Mouse (Mus musculus) lung, embryonic 16.5 days (tissue): ENCODE measurements at regions not wholly inside any gene's neighbourhood (a gene's known extent, or its start where the extent isn't known, plus 50 kb on each side); places are given as distances from the start of the nearest gene placed in this dataset.

Experiments
- ATAC-seq: fragments of 200-750 bp; cut with Nextera tagmentation; 2 replicates; pipeline ENCODE4 v1.8.0; 2017; ENCODE audit warnings: low read depth, mild to moderate bottlenecking, moderate library complexity
- H3K27ac ChIP-seq: fragments of 300-500 bp; sonication (generic); 2 replicates; pipeline ENCODE4 v1.5.1; 2014; ENCODE audit warnings: mild to moderate bottlenecking, control low read depth, low read length
- H3K27me3 ChIP-seq: fragments of 300-500 bp; sonication (generic); 2 replicates; pipeline ENCODE4 v1.6.1; 2014; ENCODE audit warnings: low read depth, low read length, mixed read lengths; ENCODE audit not compliant: control insufficient read depth, insufficient read depth
- H3K36me3 ChIP-seq: fragments of 300-500 bp; sonication (generic); 2 replicates; pipeline ENCODE4 v1.6.1; 2014; ENCODE audit warnings: low read length; ENCODE audit not compliant: control insufficient read depth, insufficient read depth
- H3K4me1 ChIP-seq: fragments of 300-500 bp; sonication (generic); replicated peaks from 2 replicates; pipeline ENCODE4 v1.6.1; 2014; ENCODE audit warnings: low read length, mixed read lengths; ENCODE audit not compliant: control insufficient read depth, insufficient read depth
- H3K4me2 ChIP-seq: fragments of 300-500 bp; sonication (generic); 2 replicates; pipeline ENCODE4 v1.6.1; 2014; ENCODE audit warnings: low read depth, low read length, control low read depth
- H3K4me3 ChIP-seq: fragments of 300-500 bp; sonication (generic); 2 replicates; pipeline ENCODE4 v1.5.1; 2014; ENCODE audit warnings: mild to moderate bottlenecking, low read length, control low read depth
- H3K9ac ChIP-seq: fragments of 300-500 bp; sonication (generic); 2 replicates; pipeline ENCODE4 v1.6.1; 2014; ENCODE audit warnings: low read length, control low read depth
- H3K9me3 ChIP-seq: fragments of 300-500 bp; sonication (generic); 2 replicates; pipeline ENCODE4 v1.6.1; 2016; ENCODE audit warnings: low read length; ENCODE audit not compliant: control insufficient read depth
- WGBS: fragments of 180-500 bp; shearing (Covaris S2); extraction: QIAGEN DNeasy Blood & Tissue Kit; methylation state at CpG from one replicate; pipeline ENCODE4 v1.1.7; 2014; 5-methylcytosine and 5-hydroxymethylcytosine counted together

DNA sequence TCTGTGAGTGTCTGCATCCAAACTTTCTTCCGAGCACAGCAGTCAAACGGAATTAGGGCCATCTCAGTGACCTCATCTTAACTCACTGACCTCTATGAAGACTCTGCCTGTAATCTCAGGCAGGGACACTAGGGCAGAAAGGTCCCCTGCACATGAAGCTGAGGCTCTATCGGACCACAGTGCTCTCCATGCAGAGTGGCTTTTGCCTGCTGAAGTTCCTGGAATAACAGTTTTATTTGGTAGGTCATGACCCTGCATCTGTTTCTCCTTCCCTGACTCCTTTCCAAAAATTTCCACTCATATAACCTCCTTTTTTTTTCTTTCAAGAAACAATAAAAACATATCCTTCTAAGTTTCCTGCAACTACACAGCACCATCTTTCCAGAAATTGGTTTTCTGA lies 136.9 kb upstream of the Klf3 start:
- no peaks in the 10 kb centered on the region for H3K27me3 ChIP-seq
- H3K9ac ChIP-seq: no peak overlapping the region
- no peaks in the 10 kb centered on the region for H3K9me3 ChIP-seq
- no peaks in the 10 kb centered on the region for H3K36me3 ChIP-seq
- no peak overlapping the region for H3K4me2 ChIP-seq
- WGBS: 54% methylated on average over 3 of the region's 3 CpGs
- ATAC-seq: no peak
- no peak overlapping the region for H3K4me3 ChIP-seq
- no peaks in the 10 kb centered on the region; the same call in 1 of the 2 replicates for H3K4me1 ChIP-seq
- no peak overlapping the region for H3K27ac ChIP-seq

DNA sequence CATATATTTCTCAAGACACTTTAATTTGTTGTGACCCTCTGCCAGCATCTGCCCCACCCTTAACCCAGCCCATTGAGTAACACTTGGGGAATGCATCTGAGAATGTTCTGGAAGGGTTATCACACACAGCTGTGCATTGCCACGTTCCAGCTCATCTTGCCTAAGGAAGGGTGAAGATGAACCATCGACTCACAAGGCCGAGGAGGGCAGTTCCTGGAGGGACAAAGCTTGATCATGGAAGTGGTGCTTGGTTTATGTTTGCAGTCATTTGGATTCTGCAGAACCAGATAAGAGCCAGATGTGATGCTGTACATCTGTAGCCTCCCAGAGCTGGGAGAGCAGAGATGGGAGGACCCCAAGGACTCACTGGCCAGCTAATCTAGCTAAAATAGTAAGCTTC lies 136.1 kb upstream of the Klf3 start:
- peak; percentile 76 for ATAC-seq
- Histone ChIP-seq H3K27ac (no peak overlapping the region), H3K27me3 (no peaks in the 10 kb centered on the region), H3K4me2 (no peak overlapping the region), H3K4me3 (no peak overlapping the region), H3K4me1 (no peaks in the 10 kb centered on the region; the same call in 1 of the 2 replicates), H3K36me3 (no peaks in the 10 kb centered on the region), H3K9me3 (no peaks in the 10 kb centered on the region), H3K9ac (no peak overlapping the region)
- WGBS: 42% methylated on average over 3 of the region's 3 CpGs

DNA sequence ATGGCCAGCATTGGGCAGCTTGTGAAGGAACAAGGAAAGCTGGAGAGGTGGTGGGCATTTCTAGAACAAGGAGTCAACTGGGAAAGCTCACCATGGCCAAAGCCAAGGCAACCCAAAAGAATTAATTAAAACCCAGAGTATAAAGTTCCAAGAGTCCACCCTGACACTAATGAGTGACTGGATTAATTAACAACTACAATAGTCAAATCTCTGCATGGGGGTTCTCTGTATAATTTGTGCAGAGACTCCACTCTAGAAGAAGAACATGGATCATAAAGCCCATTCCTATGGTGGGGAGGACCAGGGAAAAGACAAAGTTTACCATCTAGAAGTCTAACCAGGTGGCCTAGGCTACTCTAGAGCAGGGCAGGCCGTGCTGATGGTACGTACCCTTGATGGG lies 129.3 kb upstream of the Klf3 start:
- WGBS: 95% methylated on average over 2 of the region's 2 CpGs
- Histone ChIP-seq H3K9me3 (no peaks in the 10 kb centered on the region), H3K4me1 (no peaks in the 10 kb centered on the region), H3K27me3 (no peaks in the 10 kb centered on the region), H3K36me3 (no peaks in the 10 kb centered on the region), H3K27ac (no peak overlapping the region), H3K4me2 (no peak overlapping the region), H3K9ac (no peak overlapping the region), H3K4me3 (no peak overlapping the region)
- no peak for ATAC-seq

DNA sequence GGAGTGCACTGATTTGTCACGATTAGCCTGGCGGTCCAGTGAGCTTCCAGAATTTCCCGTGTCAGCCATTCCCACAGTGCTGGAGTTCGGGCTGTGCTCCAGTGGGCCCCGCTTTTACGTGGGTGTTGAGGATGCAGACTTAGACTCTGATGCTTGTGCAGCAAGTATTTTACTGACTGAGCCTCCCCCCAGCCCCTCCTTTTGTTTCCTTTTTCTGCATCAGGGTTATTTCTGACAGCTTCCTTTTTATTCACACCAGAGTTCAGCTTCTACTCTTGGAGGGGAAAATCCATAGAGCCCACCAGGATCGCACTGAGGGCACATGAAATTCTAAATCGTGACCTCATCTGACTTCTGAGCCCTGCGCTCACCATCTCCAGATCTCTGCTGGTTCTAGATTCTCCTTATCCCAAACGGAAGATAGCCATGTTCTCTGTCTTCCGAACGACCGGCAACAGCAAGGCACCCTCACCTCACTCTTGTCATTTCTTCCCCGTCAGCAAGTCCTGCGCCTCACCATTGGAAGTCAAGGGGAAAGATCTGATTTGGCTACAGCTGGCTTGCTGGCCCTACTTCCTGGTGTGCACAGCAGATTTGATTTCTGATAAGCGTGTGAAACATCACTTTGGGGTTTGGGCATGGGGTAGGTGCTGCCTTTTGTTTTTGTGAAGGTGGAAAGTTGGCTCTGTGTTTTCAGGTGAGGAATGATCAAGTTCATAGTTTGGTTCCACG lies 126.8 kb upstream of the Klf3 start:
- Histone ChIP-seq H3K27me3 (no peaks in the 10 kb centered on the region), H3K4me1 (no peaks in the 10 kb centered on the region; the same call in 1 of the 2 replicates), H3K9me3 (no peaks in the 10 kb centered on the region), H3K27ac (no peak overlapping the region), H3K4me2 (no peak overlapping the region), H3K36me3 (no peaks in the 10 kb centered on the region), H3K4me3 (no peak overlapping the region), H3K9ac (no peak overlapping the region)
- WGBS: 80% methylated on average over 17 of the region's 17 CpGs
- ATAC-seq: no peak

DNA sequence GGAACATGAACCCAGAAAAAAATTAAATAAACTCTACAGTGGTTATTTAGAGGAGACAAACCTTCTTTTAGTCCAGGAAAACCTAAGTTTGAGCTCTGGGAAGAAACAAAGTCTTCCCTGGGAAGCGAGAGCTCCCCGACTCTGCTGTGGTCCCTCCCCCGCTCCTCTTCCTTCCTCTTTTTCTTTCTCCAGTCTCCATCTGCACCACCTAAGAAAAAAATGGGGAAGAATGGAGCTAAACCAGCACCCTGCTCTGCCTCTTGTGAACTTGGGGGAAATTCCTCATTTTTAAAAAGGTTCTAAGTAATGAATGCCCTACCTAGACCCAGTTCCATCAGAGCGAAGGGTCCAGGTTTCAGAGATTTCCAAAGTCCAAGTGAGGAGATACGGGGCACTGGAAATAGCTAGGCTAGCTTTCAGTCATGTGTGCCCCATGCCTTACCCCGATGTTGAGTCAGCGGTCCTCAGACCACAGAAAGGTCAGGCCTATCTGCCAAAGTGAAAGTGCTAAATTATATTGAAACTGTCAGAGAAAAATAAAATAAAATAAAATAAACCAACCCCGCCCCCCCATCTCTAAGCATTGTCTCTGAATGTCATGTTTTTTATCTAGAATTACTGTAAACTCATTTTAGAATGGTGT lies 126.1 kb upstream of the Klf3 start:
- 85% methylated on average over 8 of the region's 8 CpGs for WGBS
- Histone ChIP-seq H3K4me3 (no peak overlapping the region), H3K9ac (no peak overlapping the region), H3K27ac (no peak overlapping the region), H3K4me1 (no peaks in the 10 kb centered on the region; the same call in 1 of the 2 replicates), H3K27me3 (no peaks in the 10 kb centered on the region), H3K4me2 (no peak overlapping the region), H3K36me3 (no peaks in the 10 kb centered on the region), H3K9me3 (no peaks in the 10 kb centered on the region)
- no peak for ATAC-seq

DNA sequence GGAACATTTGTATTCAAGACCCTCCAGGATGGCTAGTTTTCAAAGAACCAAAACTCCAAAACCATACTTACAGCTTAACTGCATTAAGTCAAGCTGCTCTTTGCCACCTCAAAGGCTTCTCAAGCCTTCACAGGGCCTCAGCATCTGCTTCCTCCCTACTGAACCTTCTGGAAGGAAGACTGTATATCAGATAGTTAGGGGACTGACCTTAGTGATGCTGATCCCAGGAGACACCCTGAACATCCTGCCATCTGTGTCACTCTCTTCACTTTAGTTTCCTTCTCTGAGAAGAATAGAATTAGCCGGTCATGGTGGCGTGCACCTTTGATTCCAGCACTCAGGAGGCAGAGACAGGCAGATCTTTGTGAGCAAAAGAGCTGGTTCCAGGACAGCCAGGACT lies 124.5 kb upstream of the Klf3 start:
- no peaks in the 10 kb centered on the region for H3K9me3 ChIP-seq
- no peak overlapping the region for H3K9ac ChIP-seq
- no peaks in the 10 kb centered on the region for H3K36me3 ChIP-seq
- WGBS: 95% methylated on average over 2 of the region's 2 CpGs
- no peaks in the 10 kb centered on the region for H3K27me3 ChIP-seq
- no peak overlapping the region for H3K4me3 ChIP-seq
- H3K4me2 ChIP-seq: no peak overlapping the region
- H3K27ac ChIP-seq: no peak overlapping the region
- no peaks in the 10 kb centered on the region; the same call in 1 of the 2 replicates for H3K4me1 ChIP-seq
- ATAC-seq: no peak

DNA sequence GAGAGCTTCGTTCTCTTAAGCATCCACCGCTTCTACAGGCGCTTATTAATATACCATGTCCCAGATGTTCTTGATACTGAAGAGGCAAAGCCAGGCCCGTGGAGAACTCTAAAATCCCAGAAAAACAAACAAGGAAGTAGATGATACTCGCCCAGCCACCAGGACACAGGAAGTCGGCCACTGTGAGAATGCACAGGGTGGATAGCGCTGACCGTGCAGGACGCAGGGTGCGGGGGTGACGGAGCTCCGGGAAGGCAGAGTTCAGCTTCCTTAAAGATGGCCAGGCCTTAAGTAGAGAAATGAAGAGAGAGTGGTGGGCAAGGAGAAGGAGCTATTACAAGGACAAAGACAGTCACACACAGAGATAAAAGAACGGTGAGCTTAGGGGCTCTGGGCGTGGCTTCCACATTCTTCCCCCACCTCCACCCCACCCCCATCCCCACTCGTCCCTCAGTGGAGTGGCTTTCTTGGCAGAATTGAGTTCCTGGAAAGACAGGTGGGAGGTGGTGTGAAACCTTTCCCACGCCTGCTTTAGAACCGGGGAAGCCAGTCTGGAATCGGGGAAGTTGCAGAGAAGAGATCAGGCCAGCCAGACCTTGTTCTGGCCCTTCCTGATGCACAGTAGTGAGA lies 123.1 kb upstream of the Klf3 start:
- no peaks in the 10 kb centered on the region for H3K36me3 ChIP-seq
- H3K27me3 ChIP-seq: no peaks in the 10 kb centered on the region
- ATAC-seq: peak; percentile 47; the same call in 1 of the 2 replicates
- 55% methylated on average over 18 of the region's 18 CpGs for WGBS
- H3K4me2 ChIP-seq: no peak overlapping the region
- H3K27ac ChIP-seq: no peak overlapping the region
- H3K4me3 ChIP-seq: no peak overlapping the region
- H3K9me3 ChIP-seq: no peaks in the 10 kb centered on the region
- no peak overlapping the region for H3K9ac ChIP-seq
- no peaks in the 10 kb centered on the region; the same call in 1 of the 2 replicates for H3K4me1 ChIP-seq

DNA sequence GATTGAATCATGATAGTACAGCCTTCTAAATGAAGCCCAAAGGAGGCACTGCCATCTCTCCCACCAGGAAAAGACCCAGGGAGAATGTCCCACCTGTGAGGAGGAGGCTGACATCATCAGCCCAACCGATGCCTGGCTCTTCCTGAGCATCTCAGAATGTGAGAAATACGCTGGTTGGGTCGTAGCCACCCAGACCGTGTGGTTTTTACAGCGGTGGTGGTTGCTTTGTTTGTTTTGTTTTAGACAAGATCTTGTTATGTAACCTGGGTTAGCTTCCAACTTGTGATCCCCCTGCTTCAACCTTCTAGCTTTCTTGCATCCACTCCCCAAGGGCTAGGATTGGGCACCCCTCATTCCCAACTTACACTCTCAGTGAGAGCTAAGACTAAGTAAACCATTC lies 122.0 kb upstream of the Klf3 start:
- Histone ChIP-seq H3K4me2 (no peak overlapping the region), H3K9ac (no peak overlapping the region), H3K27me3 (no peaks in the 10 kb centered on the region), H3K36me3 (no peaks in the 10 kb centered on the region), H3K4me3 (no peak overlapping the region), H3K9me3 (no peaks in the 10 kb centered on the region), H3K27ac (no peak overlapping the region), H3K4me1 (no peaks in the 10 kb centered on the region; the same call in 1 of the 2 replicates)
- ATAC-seq: no peak
- 67% methylated on average over 5 of the region's 5 CpGs for WGBS

DNA sequence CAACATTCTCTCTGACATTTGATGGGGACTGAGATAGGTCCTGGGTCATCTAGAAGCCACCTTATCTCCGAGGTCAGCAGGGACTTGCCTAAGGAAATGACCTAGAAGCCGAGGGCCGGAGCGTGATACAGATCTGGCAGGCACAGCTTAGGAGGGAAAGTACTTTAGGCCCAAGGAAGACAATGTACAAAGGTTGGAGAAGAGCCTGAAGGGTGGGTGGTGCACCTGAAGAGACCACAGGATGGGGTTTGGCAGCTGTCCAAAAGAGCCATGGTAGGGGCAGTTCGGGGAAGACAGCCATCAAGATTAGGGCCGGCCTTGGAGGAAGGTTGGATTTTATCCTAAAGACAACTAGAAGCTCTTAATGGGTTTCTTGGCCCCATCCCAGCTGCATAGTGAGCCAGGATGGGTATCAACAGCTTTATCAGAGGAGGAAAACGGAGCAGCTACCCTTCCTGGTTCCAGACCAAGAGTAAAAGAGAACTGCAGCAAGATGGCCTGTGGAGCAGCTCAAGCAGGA lies 120.8 kb upstream of the Klf3 start:
- H3K4me2 ChIP-seq: no peak overlapping the region
- H3K9me3 ChIP-seq: no peaks in the 10 kb centered on the region
- WGBS: 47% methylated on average over 7 of the region's 7 CpGs
- no peak overlapping the region for H3K4me3 ChIP-seq
- no peaks in the 10 kb centered on the region; the same call in 1 of the 2 replicates for H3K4me1 ChIP-seq
- no peak overlapping the region for H3K27ac ChIP-seq
- H3K9ac ChIP-seq: no peak overlapping the region
- H3K36me3 ChIP-seq: no peaks in the 10 kb centered on the region
- no peaks in the 10 kb centered on the region for H3K27me3 ChIP-seq
- no peak for ATAC-seq
